Mouse (Mus musculus) G1E (cell line): ENCODE measurements at regions not wholly inside any gene's neighbourhood (a gene's known extent, or its start where the extent isn't known, plus 50 kb on each side); places are given as distances from the start of the nearest gene placed in this dataset.

Source experiments
- ATAC-seq: 2 replicates; pipeline ENCODE4 v1.8.0; 2016; ENCODE audit warnings: mild to moderate bottlenecking; ENCODE audit not compliant: insufficient number of reproducible peaks, poor library complexity, low FRiP score, severe bottlenecking; ENCODE audit errors: extremely low read depth
- DNase-seq: peaks from one replicate; pipeline ENCODE4 v3.0.0; 2012; ENCODE audit warnings: low spot score
- H3K27me3 ChIP-seq: 2 replicates; pipeline ENCODE4 v1.6.1; 2012; ENCODE audit warnings: mild to moderate bottlenecking, low read length, inconsistent platforms; ENCODE audit not compliant: insufficient read depth
- H3K36me3 ChIP-seq: replicated peaks from 2 replicates; pipeline ENCODE3; 2012; ENCODE audit warnings: mild to moderate bottlenecking, inconsistent platforms
- H3K4me1 ChIP-seq: 2 replicates; pipeline ENCODE4 v1.6.1; 2012; ENCODE audit warnings: low read depth, low read length, inconsistent platforms, mixed read lengths; ENCODE audit not compliant: insufficient read depth
- H3K4me3 ChIP-seq: 2 replicates; pipeline ENCODE4 v1.5.1; 2012; ENCODE audit warnings: low read depth, mild to moderate bottlenecking, inconsistent platforms, low read length, moderate library complexity, mixed read lengths
- H3K9me3 ChIP-seq: replicated peaks from 2 replicates; pipeline ENCODE4 v1.6.1; 2012; ENCODE audit warnings: inconsistent platforms
- CTCF ChIP-seq: IDR thresholded peaks from 2 replicates; pipeline ENCODE4 v1.5.1; 2012; ENCODE audit warnings: low read depth, low read length, inconsistent platforms, mixed read lengths
- GATA1 ChIP-seq: IDR thresholded peaks from 2 replicates; pipeline ENCODE4 v1.6.1; 2012; ENCODE audit warnings: borderline replicate concordance, low read length, inconsistent platforms, mixed read lengths
- GATA2 ChIP-seq: IDR thresholded peaks from 2 replicates; pipeline ENCODE4 v1.6.1; 2012; ENCODE audit warnings: low read depth, low read length, inconsistent platforms, borderline replicate concordance
- POLR2AphosphoS5 ChIP-seq: IDR thresholded peaks from 2 replicates; pipeline ENCODE4 v1.6.1; 2012; ENCODE audit warnings: low read depth, low read length, inconsistent platforms; ENCODE audit not compliant: insufficient replicate concordance
- TAL1 ChIP-seq: conservative IDR thresholded peaks from 2 replicates; pipeline ENCODE4 v1.6.1; 2012; ENCODE audit warnings: low read depth, low read length, inconsistent platforms, mixed read lengths

- Histone ChIP-seq H3K9me3 (no peaks in the 10 kb centered on the region), H3K27me3 (no peaks in the 10 kb centered on the region), H3K4me1 (no peaks in the 10 kb centered on the region), H3K4me3 (no peak overlapping the region), H3K36me3 (no peaks in the 10 kb centered on the region)
- DNase-seq (no peak), ATAC-seq (no peak)
- no peak for TF ChIP-seq GATA2
- TF ChIP-seq POLR2AphosphoS5, result no peak
- no peak for TF ChIP-seq GATA1
- TF ChIP-seq TAL1, result no peak
- TF ChIP-seq CTCF, result no peak
These were observed 629.0 kb upstream of the Cdh10 start for GRCm38 (mm10) chr15:18189622-18190308.

GRCm38 (mm10) chr15:18190490-18190889, 628.3 kb upstream of the Cdh10 start:
- Histone ChIP-seq H3K27me3 (no peaks in the 10 kb centered on the region), H3K4me1 (no peaks in the 10 kb centered on the region), H3K9me3 (no peaks in the 10 kb centered on the region), H3K4me3 (no peak overlapping the region), H3K36me3 (no peaks in the 10 kb centered on the region)
- no peak for DNase-seq
- TF ChIP-seq GATA2 (no peak), TAL1 (no peak), POLR2AphosphoS5 (no peak), CTCF (no peak), GATA1 (no peak)
- ATAC-seq, result no peak

GRCm38 (mm10) chr15:18211102-18211501, 607.6 kb upstream of the Cdh10 start:
- no peaks in the 10 kb centered on the region for H3K27me3 ChIP-seq
- ATAC-seq, result no peak

GRCm38 (mm10) chr15:18219913-18220312, 598.8 kb upstream of the Cdh10 start:
- peak; percentile 15; the same call in 1 of the 2 replicates for ATAC-seq
- H3K4me3 ChIP-seq, result no peak overlapping the region
- H3K4me1 ChIP-seq, result no peaks in the 10 kb centered on the region
- no peak for TF ChIP-seq CTCF
- no peak for TF ChIP-seq POLR2AphosphoS5
- no peak for TF ChIP-seq GATA2
- TF ChIP-seq GATA1, result no peak
- TF ChIP-seq TAL1, result no peak
- DNase-seq, result no peak
- no peaks in the 10 kb centered on the region for H3K36me3 ChIP-seq
- no peaks in the 10 kb centered on the region for H3K27me3 ChIP-seq
- H3K9me3 ChIP-seq, result no peaks in the 10 kb centered on the region

More at GRCm38 (mm10) chr15:18211102-18211501, 607.6 kb upstream of the Cdh10 start:
- no peaks in the 10 kb centered on the region for H3K36me3 ChIP-seq
- TF ChIP-seq CTCF (no peak), GATA2 (no peak), POLR2AphosphoS5 (no peak), TAL1 (no peak), GATA1 (no peak)
- H3K4me3 ChIP-seq, result no peak overlapping the region
- no peaks in the 10 kb centered on the region for H3K4me1 ChIP-seq
- no peaks in the 10 kb centered on the region for H3K9me3 ChIP-seq
- no peak for DNase-seq
